ENCODE assay signal across 11 mouse cellular contexts in the genomic region with DNA sequence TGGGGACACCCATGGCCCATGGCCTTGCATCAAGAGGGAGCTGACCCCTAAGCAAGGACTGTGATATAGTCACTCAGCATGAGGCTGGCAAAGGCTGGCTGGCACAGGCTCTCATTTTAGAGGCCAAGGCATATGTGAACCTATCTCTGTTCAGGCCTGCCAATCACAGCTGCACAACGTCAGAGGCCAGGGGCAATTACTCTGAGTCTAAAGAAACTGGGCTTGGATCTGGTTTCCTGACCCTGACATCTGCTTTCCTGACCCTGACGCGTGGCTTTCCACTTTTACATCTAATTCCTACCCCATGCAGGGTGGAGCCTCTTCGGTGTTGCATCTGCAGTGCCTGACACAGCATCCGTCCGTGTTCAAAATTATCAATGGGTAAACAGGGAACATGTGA.
DNase-seq lines count a peak whose midpoint lies in the region; ATAC-seq and TF ChIP-seq lines count a peak whose summit lies in the region.
"Had no signal": no experiment of that assay in that cellular context is flagged by ENCODE, and none has a peak within 500 bp of the region (broad histone marks: within the 10 kb centered on the region; RNA-seq: fewer than 3 reads in every experiment).

No protein-coding gene starts in this region.

- WGBS in kidney, embryonic 15.5 days, result 40% methylated on average over 6 of the region's 6 CpGs
- 29% methylated on average over 6 of the region's 6 CpGs for WGBS in limb, embryonic 10.5 days
- 57% methylated on average over 6 of the region's 6 CpGs for WGBS in stomach, postnatal 0 days

- no peaks in the 10 kb centered on the region for H3K36me3 ChIP-seq in kidney, embryonic 15.5 days
- H3K36me3 ChIP-seq in limb, embryonic 10.5 days, result no peaks in the 10 kb centered on the region
- no peaks in the 10 kb centered on the region for H3K36me3 ChIP-seq in stomach, postnatal 0 days (ENCODE audit: control insufficient read depth, insufficient read depth, low read length)

- no peak overlapping the region for H3K9ac ChIP-seq in kidney, embryonic 15.5 days
- no peak overlapping the region for H3K9ac ChIP-seq in stomach, postnatal 0 days (ENCODE audit: low read length)

- DNase-seq in kidney, postnatal 14 days, result no peak
- peak; percentile 63 for DNase-seq in embryo, embryonic 10.5 days (ENCODE audit: low spot score)
- peak; percentile 38 for DNase-seq in embryo, embryonic 9.5 days (ENCODE audit: extremely low spot score)
- peak; percentile 33 for DNase-seq in limb, embryonic 10.5 days (ENCODE audit: low spot score)
- DNase-seq in stomach, postnatal 0 days (ENCODE audit: low spot score), result no peak
- DNase-seq: thymus, postnatal 4 days had no signal

- H3K27ac ChIP-seq in kidney, embryonic 15.5 days, result no peak overlapping the region
- no peak overlapping the region for H3K27ac ChIP-seq in limb, embryonic 10.5 days
- no peak overlapping the region for H3K27ac ChIP-seq in stomach, postnatal 0 days (replicated peaks)
- H3K27ac ChIP-seq: macrophage had no signal

- no peak overlapping the region for H3K4me2 ChIP-seq in kidney, embryonic 15.5 days
- H3K4me2 ChIP-seq in stomach, postnatal 0 days (replicated peaks; ENCODE audit: low read depth), result no peak overlapping the region

- TF ChIP-seq EP300 in stomach, postnatal 0 days (optimal IDR thresholded peaks at IDR 0.05), result no peak

- ATAC-seq in kidney, embryonic 15.5 days (replicated peaks; ENCODE audit: low FRiP score), result 0 out of 2 replicates have a peak, but pooled peaks have one; percentile 35
- ATAC-seq in stomach, postnatal 0 days (ENCODE audit: low FRiP score, low TSS enrichment), result no peak
- no peak for ATAC-seq in frontal cortex, adult (ENCODE audit: low TSS enrichment)
- ATAC-seq: intestine, embryonic 16.5 days had no signal

- H3K4me3 ChIP-seq in kidney, embryonic 15.5 days (replicated peaks), result no peak overlapping the region
- no peak overlapping the region for H3K4me3 ChIP-seq in limb, embryonic 10.5 days
- no peak overlapping the region for H3K4me3 ChIP-seq in stomach, postnatal 0 days (ENCODE audit: low read depth, low read length)

- H3K4me1 ChIP-seq in kidney, embryonic 15.5 days, result no peaks in the 10 kb centered on the region
- peaks cover 7% of the 10 kb centered on the region for H3K4me1 ChIP-seq in limb, embryonic 10.5 days
- H3K4me1 ChIP-seq in stomach, postnatal 0 days (replicated peaks; ENCODE audit: control insufficient read depth, insufficient read depth), result no peaks in the 10 kb centered on the region

- TF ChIP-seq CTCF in stomach, postnatal 0 days (IDR thresholded peaks at IDR 0.05; ENCODE audit: low read depth), result no peak

- H3K27me3 ChIP-seq in kidney, embryonic 15.5 days, result no peaks in the 10 kb centered on the region
- H3K27me3 ChIP-seq in limb, embryonic 10.5 days (ENCODE audit: low read depth, poor library complexity, severe bottlenecking), result no peaks in the 10 kb centered on the region
- no peaks in the 10 kb centered on the region for H3K27me3 ChIP-seq in stomach, postnatal 0 days (ENCODE audit: control insufficient read depth, insufficient read depth, low read length)
- H3K27me3 ChIP-seq: CH12.LX had no signal

- H3K9me3 ChIP-seq in kidney, embryonic 15.5 days (replicated peaks), result no peaks in the 10 kb centered on the region
- H3K9me3 ChIP-seq in limb, embryonic 10.5 days (replicated peaks), result no peaks in the 10 kb centered on the region
- no peaks in the 10 kb centered on the region for H3K9me3 ChIP-seq in stomach, postnatal 0 days (ENCODE audit: control insufficient read depth, low read length)

Comparison
In these comparisons a context has a peak if more than half of its experiments do, and no peak if none do; other contexts are left out.
1. DNase-seq: peak in embryo, embryonic 10.5 days (single experiment), embryo, embryonic 9.5 days (single experiment) and limb, embryonic 10.5 days (single experiment); none in kidney, postnatal 14 days (single experiment) and stomach, postnatal 0 days (single experiment).